Mouse (Mus musculus): ENCODE measurements around the gene Sh3yl1. TPM values are rescaled to one million over a fixed set of nuclear protein-coding genes. Genes with fewer than 3 reads are reported as not detected.

Sh3yl1 gene
- polyA plus RNA-seq, 1 experiment from 2014 or later, result 49.7 TPM

DNA sequence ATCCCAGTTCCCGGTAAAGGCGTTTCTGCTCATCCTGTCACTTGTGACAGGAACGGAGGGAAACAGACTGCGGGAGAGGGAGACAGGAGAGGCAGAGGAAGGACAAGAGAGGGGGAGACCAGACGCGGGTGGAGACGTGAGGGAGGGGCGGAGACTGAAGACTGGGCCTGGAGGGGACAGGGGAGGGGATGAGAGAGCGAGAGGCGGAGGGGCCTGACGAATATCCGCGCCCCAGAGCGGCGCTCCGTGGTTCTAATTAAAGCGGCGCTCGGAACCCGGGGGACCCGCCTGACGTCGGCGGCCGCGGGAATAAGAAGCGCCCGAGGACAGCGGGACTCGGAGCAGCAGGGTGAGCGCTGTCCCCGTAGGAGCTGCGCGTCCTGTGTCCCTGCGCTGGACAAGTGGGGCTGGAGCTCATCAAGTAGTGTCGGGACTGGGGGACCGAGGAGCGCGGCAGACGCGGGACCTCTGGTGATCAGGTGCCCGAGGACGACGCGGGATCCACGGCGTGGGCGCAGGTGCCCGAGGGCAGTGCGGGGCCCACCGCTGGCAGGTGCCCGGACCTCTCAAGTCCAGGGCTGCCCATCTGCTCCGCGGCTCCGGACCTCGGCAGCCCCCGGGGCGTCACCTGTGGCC is 27.4 kb upstream of the Sh3yl1 start, which contains the start of gene Alkal2:
TSS of gene Alkal2 (plus strand) at position 337 of the 636 bp plus-strand sequence.
- TF ChIP-seq CTCF (IDR thresholded peaks at IDR 0.05; ENCODE audit: low read depth), result no peak
- no peak for TF ChIP-seq EP300 (optimal IDR thresholded peaks at IDR 0.05)
- Histone ChIP-seq H3K36me3 (ENCODE audit: control insufficient read depth, insufficient read depth, low read length) (no peaks in the 10 kb centered on the region), H3K4me1 (replicated peaks; ENCODE audit: control insufficient read depth, insufficient read depth) (0 out of 2 replicates have a peak, but pooled peaks cover 2% of the 10 kb centered on the region), H3K27me3 (ENCODE audit: control insufficient read depth, insufficient read depth, low read length) (no peaks in the 10 kb centered on the region; the same call in 1 of the 2 replicates), H3K9ac (ENCODE audit: low read length) (peak within 1 kb of the TSS; percentile 59), H3K9me3 (ENCODE audit: control insufficient read depth, low read length) (no peaks in the 10 kb centered on the region), H3K4me3 (ENCODE audit: low read depth, low read length) (peak within 1 kb of the TSS; percentile 48), H3K4me2 (replicated peaks; ENCODE audit: low read depth) (peak within 1 kb of the TSS; percentile 71), H3K27ac (replicated peaks) (no peak within 1 kb of the TSS)
- under 1% methylated on average over 56 of the region's 58 CpGs for WGBS
- peak; percentile 28 for DNase-seq (ENCODE audit: low spot score)
- 0 out of 2 replicates have a peak, but pooled peaks have one; percentile 21 for ATAC-seq (ENCODE audit: low FRiP score, low TSS enrichment)

GRCm38 (mm10) chr12:30884622-30885230 is 26.7 kb upstream of the Sh3yl1 start:
- no peak for DNase-seq (ENCODE audit: low spot score)

GRCm38 (mm10) chr12:30885891-30886290 is 25.6 kb upstream of the Sh3yl1 start:
- ATAC-seq (ENCODE audit: low FRiP score, low TSS enrichment), result no peak
- Histone ChIP-seq H3K9me3 (ENCODE audit: control insufficient read depth, low read length) (no peaks in the 10 kb centered on the region), H3K9ac (ENCODE audit: low read length) (no peak overlapping the region), H3K4me1 (replicated peaks; ENCODE audit: control insufficient read depth, insufficient read depth) (0 out of 2 replicates have a peak, but pooled peaks cover 2% of the 10 kb centered on the region), H3K27me3 (ENCODE audit: control insufficient read depth, insufficient read depth, low read length) (no peaks in the 10 kb centered on the region; the same call in 1 of the 2 replicates), H3K36me3 (ENCODE audit: control insufficient read depth, insufficient read depth, low read length) (no peaks in the 10 kb centered on the region), H3K27ac (replicated peaks) (no peak overlapping the region), H3K4me2 (replicated peaks; ENCODE audit: low read depth) (no peak overlapping the region), H3K4me3 (ENCODE audit: low read depth, low read length) (no peak overlapping the region)
- WGBS, result 66% methylated on average over 6 of the region's 6 CpGs
- TF ChIP-seq CTCF (IDR thresholded peaks at IDR 0.05; ENCODE audit: low read depth), result no peak
- no peak for TF ChIP-seq EP300 (optimal IDR thresholded peaks at IDR 0.05)
- DNase-seq (ENCODE audit: low spot score), result no peak

More at GRCm38 (mm10) chr12:30884622-30885230, 26.7 kb upstream of the Sh3yl1 start:
- Histone ChIP-seq H3K9ac (ENCODE audit: low read length) (peak overlapping the region; percentile 59), H3K4me2 (replicated peaks; ENCODE audit: low read depth) (peak overlapping the region; percentile 71), H3K36me3 (ENCODE audit: control insufficient read depth, insufficient read depth, low read length) (no peaks in the 10 kb centered on the region), H3K27ac (replicated peaks) (no peak overlapping the region), H3K4me3 (ENCODE audit: low read depth, low read length) (peak overlapping the region; percentile 48), H3K9me3 (ENCODE audit: control insufficient read depth, low read length) (no peaks in the 10 kb centered on the region), H3K27me3 (ENCODE audit: control insufficient read depth, insufficient read depth, low read length) (no peaks in the 10 kb centered on the region; the same call in 1 of the 2 replicates), H3K4me1 (replicated peaks; ENCODE audit: control insufficient read depth, insufficient read depth) (0 out of 2 replicates have a peak, but pooled peaks cover 2% of the 10 kb centered on the region)
- ATAC-seq (ENCODE audit: low FRiP score, low TSS enrichment), result peak; percentile 35; the same call in 1 of the 2 replicates
- TF ChIP-seq CTCF (IDR thresholded peaks at IDR 0.05; ENCODE audit: low read depth) (no peak), EP300 (optimal IDR thresholded peaks at IDR 0.05) (no peak)
- 8% methylated on average over 39 of the region's 39 CpGs for WGBS

- Histone ChIP-seq H3K9ac (ENCODE audit: low read length) (no peak overlapping the region), H3K9me3 (ENCODE audit: control insufficient read depth, low read length) (no peaks in the 10 kb centered on the region), H3K4me2 (replicated peaks; ENCODE audit: low read depth) (no peak overlapping the region), H3K4me1 (replicated peaks; ENCODE audit: control insufficient read depth, insufficient read depth) (0 out of 2 replicates have a peak, but pooled peaks cover 2% of the 10 kb centered on the region), H3K27me3 (ENCODE audit: control insufficient read depth, insufficient read depth, low read length) (no peaks in the 10 kb centered on the region; the same call in 1 of the 2 replicates), H3K27ac (replicated peaks) (no peak overlapping the region), H3K36me3 (ENCODE audit: control insufficient read depth, insufficient read depth, low read length) (no peaks in the 10 kb centered on the region), H3K4me3 (ENCODE audit: low read depth, low read length) (no peak overlapping the region)
- 84% methylated on average over 4 of the region's 4 CpGs for WGBS
- no peak for TF ChIP-seq EP300 (optimal IDR thresholded peaks at IDR 0.05)
- no peak for TF ChIP-seq CTCF (IDR thresholded peaks at IDR 0.05; ENCODE audit: low read depth)
- no peak for ATAC-seq (ENCODE audit: low FRiP score, low TSS enrichment)
- no peak for DNase-seq (ENCODE audit: low spot score)
These were observed 23.5 kb upstream of the Sh3yl1 start for GRCm38 (mm10) chr12:30888003-30888402.

- WGBS, result 32% methylated on average over 5 of the region's 5 CpGs
- no peak for TF ChIP-seq EP300 (optimal IDR thresholded peaks at IDR 0.05)
- TF ChIP-seq CTCF (IDR thresholded peaks at IDR 0.05; ENCODE audit: low read depth), result peak; percentile 95
- H3K36me3 ChIP-seq (ENCODE audit: control insufficient read depth, insufficient read depth, low read length), result peaks cover 4% of the 10 kb centered on the region; the same call in 1 of the 2 replicates
- H3K27me3 ChIP-seq (ENCODE audit: control insufficient read depth, insufficient read depth, low read length), result no peaks in the 10 kb centered on the region; the same call in 1 of the 2 replicates
- H3K9ac ChIP-seq (ENCODE audit: low read length), result no peak overlapping the region
- H3K4me2 ChIP-seq (replicated peaks; ENCODE audit: low read depth), result no peak overlapping the region
- H3K4me3 ChIP-seq (ENCODE audit: low read depth, low read length), result no peak overlapping the region
- no peaks in the 10 kb centered on the region for H3K4me1 ChIP-seq (replicated peaks; ENCODE audit: control insufficient read depth, insufficient read depth)
- H3K9me3 ChIP-seq (ENCODE audit: control insufficient read depth, low read length), result no peaks in the 10 kb centered on the region
- H3K27ac ChIP-seq (replicated peaks), result no peak overlapping the region
- peak; percentile 75 for DNase-seq (ENCODE audit: low spot score)
- peak; percentile 42; the same call in 1 of the 2 replicates for ATAC-seq (ENCODE audit: low FRiP score, low TSS enrichment)
These were observed 21.4 kb upstream of the Sh3yl1 start for GRCm38 (mm10) chr12:30890067-30890466.
